Mouse (Mus musculus) ES-Bruce4 (cell line): Measurements from ENCODE around the gene Ranbp2.

ENCODE experiments used
- CTCF ChIP-seq: IDR thresholded peaks from one replicate; pipeline ENCODE4 v1.8.1; 2011; ENCODE audit warnings: low read depth, low read length
- EP300 ChIP-seq: IDR thresholded peaks from 2 replicates; pipeline ENCODE4 v1.6.1; 2011; ENCODE audit warnings: low read depth, low read length; ENCODE audit not compliant: insufficient read depth
- POLR2A ChIP-seq: IDR thresholded peaks from one replicate; pipeline ENCODE4 v1.8.1; 2011; ENCODE audit warnings: low read length; ENCODE audit not compliant: insufficient read depth

GRCm38 (mm10) chr10:58427930-58428329 lies 18.8 kb upstream of the Ranbp2 start:
- TF ChIP-seq CTCF (no peak), POLR2A (no peak), EP300 (no peak)
